Mouse (Mus musculus): Measurements from ENCODE around the gene Inafm2. TPM values are rescaled to one million over a fixed set of nuclear protein-coding genes. Genes with fewer than 3 reads are reported as not detected.
A peak's percentile ranks its signal among the peaks of the same experiment; 100 is the strongest.

The Inafm2 gene
- polyA plus RNA-seq, 2 experiments: 7.9 to 24.4 TPM

DNA sequence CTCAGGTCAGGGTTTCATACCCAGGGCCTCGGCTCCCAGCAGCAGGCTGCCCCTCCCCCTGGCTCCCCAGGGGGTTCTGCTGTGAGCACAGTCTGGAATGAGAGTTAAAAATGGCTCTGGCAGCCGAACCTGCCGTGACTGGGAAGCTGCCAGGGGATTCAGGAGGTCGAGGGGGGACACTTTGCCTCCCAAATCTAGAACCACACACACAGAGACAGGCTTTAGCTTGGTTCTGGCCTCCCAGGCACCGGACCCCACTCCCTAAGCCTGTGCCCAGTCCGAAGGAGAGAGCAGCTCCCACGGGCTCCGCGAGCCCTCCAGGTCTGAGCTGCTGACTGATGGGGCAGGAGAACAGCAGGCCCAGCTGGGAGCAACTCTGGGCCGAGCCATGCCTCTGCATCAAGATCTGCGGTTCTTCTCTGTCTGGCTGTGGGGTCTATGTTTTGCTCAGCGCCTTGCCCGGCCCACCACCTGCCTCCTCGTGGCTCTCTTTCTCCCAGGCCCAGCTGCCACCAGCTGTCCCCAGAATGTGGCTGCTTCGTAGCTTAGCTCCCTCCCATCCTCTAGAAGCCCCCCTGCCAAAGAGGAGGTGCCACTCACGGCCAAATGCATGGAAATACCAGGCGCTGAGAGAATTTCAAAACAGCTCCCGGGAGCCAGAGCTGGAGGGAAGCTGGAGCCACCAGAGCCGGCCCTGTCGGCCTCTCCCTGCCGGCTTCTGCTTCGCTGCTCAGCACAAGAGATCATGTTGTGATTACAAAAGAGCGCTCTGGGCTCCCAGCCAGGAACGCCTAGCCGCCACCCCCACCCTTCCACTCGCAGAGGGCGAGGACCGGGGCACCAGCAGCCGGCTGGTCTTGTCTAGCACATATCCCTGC is 16.6 kb downstream of the Inafm2 start, which contains the start of gene Ccdc9b:
Ccdc9b (minus strand) TSS at position 756 of the 878 bp plus-strand sequence.
- H3K27ac ChIP-seq (replicated peaks; ENCODE audit: low read depth, low read length): peak within 1 kb of the TSS; percentile 74
- no peaks in the 10 kb centered on the region for H3K9me3 ChIP-seq (ENCODE audit: control insufficient read depth, low read length)
- peak; percentile 83 for ATAC-seq (ENCODE audit: low FRiP score, low read depth)
- no peaks in the 10 kb centered on the region for H3K36me3 ChIP-seq (ENCODE audit: control insufficient read depth, insufficient read depth, low read length)
- peaks cover 22% of the 10 kb centered on the region for H3K4me1 ChIP-seq (ENCODE audit: control insufficient read depth, insufficient read depth, low read length)
- TF ChIP-seq POLR2A (IDR thresholded peaks at IDR 0.05; ENCODE audit: borderline replicate concordance, extremely low read depth, insufficient read depth, insufficient read length): no peak
- DNase-seq (ENCODE audit: low spot score): peak; percentile 77
- H3K9ac ChIP-seq (ENCODE audit: low read depth, low read length, severe bottlenecking): peak within 1 kb of the TSS; percentile 38
- H3K4me2 ChIP-seq (replicated peaks; ENCODE audit: low read depth, low read length, severe bottlenecking): peak within 1 kb of the TSS; percentile 35
- no peaks in the 10 kb centered on the region for H3K27me3 ChIP-seq (ENCODE audit: control insufficient read depth, insufficient read depth, low read length)
- H3K4me3 ChIP-seq (replicated peaks; ENCODE audit: low read length): peak within 1 kb of the TSS; percentile 10
- WGBS: 8% methylated on average over 24 of the region's 29 CpGs

DNA sequence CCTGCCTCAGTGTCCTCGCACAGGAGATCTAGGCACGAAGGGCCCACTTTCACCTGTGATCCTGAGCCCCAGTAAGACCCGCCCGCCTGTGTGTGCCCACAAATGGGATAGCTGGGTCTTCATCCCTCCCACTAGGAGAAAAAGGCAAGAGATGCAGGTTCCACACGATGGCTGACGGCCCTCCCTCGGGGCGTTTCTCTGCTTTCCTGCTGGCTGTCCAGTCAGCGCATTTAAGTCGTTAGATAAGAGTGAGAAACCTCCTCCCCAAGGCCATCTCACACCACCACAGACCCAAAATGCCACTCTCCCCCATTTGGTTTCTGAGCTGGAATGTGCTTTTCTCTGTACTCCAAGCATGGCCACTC is 17.2 kb downstream of the Inafm2 start:
- Histone ChIP-seq H3K4me3 (replicated peaks; ENCODE audit: low read length) (peak overlapping the region; percentile 10; the same call in 1 of the 2 replicates), H3K27ac (replicated peaks; ENCODE audit: low read depth, low read length) (peak overlapping the region; percentile 74; the same call in 1 of the 2 replicates), H3K27me3 (ENCODE audit: control insufficient read depth, insufficient read depth, low read length) (no peaks in the 10 kb centered on the region), H3K9me3 (ENCODE audit: control insufficient read depth, low read length) (no peaks in the 10 kb centered on the region), H3K36me3 (ENCODE audit: control insufficient read depth, insufficient read depth, low read length) (no peaks in the 10 kb centered on the region), H3K4me2 (replicated peaks; ENCODE audit: low read depth, low read length, severe bottlenecking) (peak overlapping the region; percentile 35), H3K9ac (ENCODE audit: low read depth, low read length, severe bottlenecking) (peak overlapping the region; percentile 38; the same call in 1 of the 2 replicates), H3K4me1 (ENCODE audit: control insufficient read depth, insufficient read depth, low read length) (peaks cover 22% of the 10 kb centered on the region)
- no peak for TF ChIP-seq POLR2A (IDR thresholded peaks at IDR 0.05; ENCODE audit: borderline replicate concordance, extremely low read depth, insufficient read depth, insufficient read length)
- WGBS: 16% methylated on average over 8 of the region's 10 CpGs
- ATAC-seq (ENCODE audit: low FRiP score, low read depth): no peak
- DNase-seq (ENCODE audit: low spot score): no peak

DNA sequence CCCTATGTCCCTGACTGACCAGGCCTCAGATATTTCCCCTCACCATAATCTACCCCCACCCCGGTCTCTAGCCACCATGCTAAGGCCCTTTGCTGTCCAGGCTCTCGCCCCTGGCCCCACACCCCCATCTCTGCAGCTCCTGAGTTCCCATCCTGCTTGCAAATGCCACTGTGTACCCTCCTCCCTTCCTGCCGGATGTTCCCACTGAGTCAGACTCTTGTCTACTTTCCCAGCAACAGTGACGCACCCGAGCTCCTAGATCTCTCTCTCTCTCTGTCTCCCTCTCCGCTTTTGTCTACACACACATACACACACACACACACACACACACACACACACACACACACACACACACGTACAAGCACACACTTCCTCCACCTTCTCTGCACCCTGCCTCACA is 17.9 kb downstream of the Inafm2 start:
- ATAC-seq (ENCODE audit: low FRiP score, low read depth) (no peak), DNase-seq (ENCODE audit: low spot score) (no peak)
- no peak for TF ChIP-seq POLR2A (IDR thresholded peaks at IDR 0.05; ENCODE audit: borderline replicate concordance, extremely low read depth, insufficient read depth, insufficient read length)

DNA sequence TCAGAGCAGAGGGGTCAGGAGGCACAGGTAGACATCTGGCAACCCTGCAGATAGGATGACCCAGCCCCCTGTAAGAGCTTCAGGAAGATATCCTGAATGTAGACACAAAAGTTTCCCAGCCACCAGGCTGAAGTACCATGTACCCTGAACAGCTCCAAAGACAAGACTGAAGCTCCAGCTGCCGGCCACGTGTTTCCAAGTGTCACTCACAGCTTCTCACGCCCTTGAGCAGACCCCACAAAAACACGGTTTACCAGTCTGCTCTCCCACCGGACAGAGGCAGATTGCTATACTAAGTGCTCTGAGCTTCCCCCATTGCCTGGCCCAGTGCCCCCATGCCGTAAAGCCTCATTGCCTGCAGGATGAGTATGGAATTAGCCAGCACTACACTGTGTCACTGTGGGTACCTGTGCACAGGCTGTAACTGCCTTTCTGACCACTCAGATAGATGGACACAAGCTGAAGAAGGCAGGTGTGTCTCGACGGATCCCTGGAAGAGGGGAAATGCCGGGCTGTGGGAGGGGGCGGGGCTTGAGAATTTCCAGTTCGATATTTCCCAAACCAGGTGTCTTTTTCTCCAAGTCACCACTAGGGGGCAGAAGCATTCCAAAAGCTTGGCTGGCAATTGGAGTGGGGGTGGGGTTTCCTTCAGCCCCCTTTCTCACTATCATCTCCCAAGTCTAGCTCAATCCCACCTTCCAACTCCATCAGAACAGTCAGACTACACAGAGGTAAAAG is 18.7 kb downstream of the Inafm2 start:
- no peak overlapping the region for H3K27ac ChIP-seq (replicated peaks; ENCODE audit: low read depth, low read length)
- DNase-seq (ENCODE audit: low spot score): peak; percentile 75

More for the DNA sequence above, 17.9 kb downstream of the Inafm2 start:
- WGBS: 69% methylated on average over 7 of the region's 7 CpGs
- Histone ChIP-seq H3K4me3 (replicated peaks; ENCODE audit: low read length) (no peak overlapping the region), H3K9ac (ENCODE audit: low read depth, low read length, severe bottlenecking) (no peak overlapping the region), H3K9me3 (ENCODE audit: control insufficient read depth, low read length) (no peaks in the 10 kb centered on the region), H3K27ac (replicated peaks; ENCODE audit: low read depth, low read length) (no peak overlapping the region), H3K36me3 (ENCODE audit: control insufficient read depth, insufficient read depth, low read length) (no peaks in the 10 kb centered on the region), H3K4me1 (ENCODE audit: control insufficient read depth, insufficient read depth, low read length) (peaks cover 22% of the 10 kb centered on the region), H3K4me2 (replicated peaks; ENCODE audit: low read depth, low read length, severe bottlenecking) (no peak overlapping the region), H3K27me3 (ENCODE audit: control insufficient read depth, insufficient read depth, low read length) (no peaks in the 10 kb centered on the region)

DNA sequence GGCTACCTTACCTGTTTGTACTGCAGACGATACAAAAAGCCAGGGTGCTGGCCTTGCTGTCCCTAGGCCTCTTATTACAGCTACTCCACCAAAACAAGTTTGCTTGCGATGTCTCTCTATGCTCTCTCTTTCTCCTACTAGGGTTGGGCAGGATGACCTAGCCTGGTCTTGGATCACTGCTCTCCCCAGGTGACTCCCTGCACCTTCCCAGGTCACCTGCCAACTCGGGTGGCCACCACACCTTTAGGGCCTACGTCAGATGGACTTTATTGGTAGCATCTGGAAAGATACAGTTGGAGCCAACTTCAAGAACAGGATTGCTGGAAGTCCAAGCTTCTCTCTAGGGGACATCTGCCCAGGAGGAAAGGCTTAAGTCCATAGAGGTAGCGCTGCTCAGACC is 19.3 kb downstream of the Inafm2 start:
- WGBS: 69% methylated on average over 5 of the region's 5 CpGs
- H3K27me3 ChIP-seq (ENCODE audit: control insufficient read depth, insufficient read depth, low read length): no peaks in the 10 kb centered on the region
- TF ChIP-seq POLR2A (IDR thresholded peaks at IDR 0.05; ENCODE audit: borderline replicate concordance, extremely low read depth, insufficient read depth, insufficient read length): no peak
- H3K4me2 ChIP-seq (replicated peaks; ENCODE audit: low read depth, low read length, severe bottlenecking): no peak overlapping the region
- H3K4me1 ChIP-seq (ENCODE audit: control insufficient read depth, insufficient read depth, low read length): peaks cover 22% of the 10 kb centered on the region
- no peak overlapping the region for H3K27ac ChIP-seq (replicated peaks; ENCODE audit: low read depth, low read length)
- H3K9me3 ChIP-seq (ENCODE audit: control insufficient read depth, low read length): no peaks in the 10 kb centered on the region
- H3K9ac ChIP-seq (ENCODE audit: low read depth, low read length, severe bottlenecking): no peak overlapping the region
- no peaks in the 10 kb centered on the region for H3K36me3 ChIP-seq (ENCODE audit: control insufficient read depth, insufficient read depth, low read length)
- no peak for DNase-seq (ENCODE audit: low spot score)
- no peak overlapping the region for H3K4me3 ChIP-seq (replicated peaks; ENCODE audit: low read length)
- no peak for ATAC-seq (ENCODE audit: low FRiP score, low read depth)

More for the DNA sequence above, 18.7 kb downstream of the Inafm2 start:
- no peak overlapping the region for H3K9ac ChIP-seq (ENCODE audit: low read depth, low read length, severe bottlenecking)
- no peaks in the 10 kb centered on the region for H3K9me3 ChIP-seq (ENCODE audit: control insufficient read depth, low read length)
- peaks cover 22% of the 10 kb centered on the region for H3K4me1 ChIP-seq (ENCODE audit: control insufficient read depth, insufficient read depth, low read length)
- WGBS: 22% methylated on average over 11 of the region's 11 CpGs
- H3K27me3 ChIP-seq (ENCODE audit: control insufficient read depth, insufficient read depth, low read length): no peaks in the 10 kb centered on the region
- no peak overlapping the region for H3K4me3 ChIP-seq (replicated peaks; ENCODE audit: low read length)
- no peaks in the 10 kb centered on the region for H3K36me3 ChIP-seq (ENCODE audit: control insufficient read depth, insufficient read depth, low read length)
- no peak for ATAC-seq (ENCODE audit: low FRiP score, low read depth)
- H3K4me2 ChIP-seq (replicated peaks; ENCODE audit: low read depth, low read length, severe bottlenecking): no peak overlapping the region
- no peak for TF ChIP-seq POLR2A (IDR thresholded peaks at IDR 0.05; ENCODE audit: borderline replicate concordance, extremely low read depth, insufficient read depth, insufficient read length)

Data from limb, embryonic 14.5 days (tissue).